Mouse (Mus musculus) stomach, postnatal 0 days (tissue): ENCODE measurements around the gene Fcmr.

Experiments
- CTCF ChIP-seq: IDR thresholded peaks from 2 replicates; pipeline ENCODE4 v1.5.1; 2016; ENCODE audit warnings: antibody characterized with exemption, low read depth, mild to moderate bottlenecking, moderate library complexity
- EP300 ChIP-seq: optimal IDR thresholded peaks from 2 replicates; pipeline ENCODE3; 2016; ENCODE audit warnings: antibody characterized with exemption

- TF ChIP-seq EP300 (no peak), CTCF (no peak)
Observed at GRCm38 (mm10) chr1:130854819-130855218, 10.7 kb upstream of the Fcmr start.
